Mouse (Mus musculus) B cell, adult 2 months (primary cell): ENCODE measurements at regions not wholly inside any gene's neighbourhood (a gene's known extent, or its start where the extent isn't known, plus 50 kb on each side); places are given as distances from the start of the nearest gene placed in this dataset.
"Not testable (repeated sequence)": the region's sequence is repeated elsewhere in the genome, so short reads cannot be mapped to it uniquely, and the experiment has no call there.

Experiments
- DNase-seq, 2 experiments: peaks; one replicate each; pipeline ENCODE4 v3.0.0; 2022

- DNase-seq: no peak
These were observed 77.8 kb upstream of the Cpsf6 start for GRCm38 (mm10) chr10:117457701-117457950.

- DNase-seq: no peak
These were observed 77.3 kb upstream of the Cpsf6 start for GRCm38 (mm10) chr10:117456904-117457700.

- no peak for DNase-seq
These were observed 76.6 kb upstream of the Cpsf6 start for GRCm38 (mm10) chr10:117456427-117456826.

GRCm38 (mm10) chr10:117455595-117456302 is 75.9 kb upstream of the Cpsf6 start:
- peak; percentile 81 to 83 for DNase-seq

GRCm38 (mm10) chr10:117454711-117455591 is 75.1 kb upstream of the Cpsf6 start:
- DNase-seq: no peak

GRCm38 (mm10) chr10:117454171-117454500 is 74.3 kb upstream of the Cpsf6 start:
- DNase-seq: no peak

- DNase-seq: no peak
These were observed 73.8 kb upstream of the Cpsf6 start for GRCm38 (mm10) chr10:117453406-117454170.

- peak; percentile 38 to 40 for DNase-seq
These were observed 72.6 kb upstream of the Cpsf6 start for GRCm38 (mm10) chr10:117452190-117452950.

GRCm38 (mm10) chr10:117451396-117452185 is 71.8 kb upstream of the Cpsf6 start:
- no peak for DNase-seq

GRCm38 (mm10) chr10:117450631-117451030 is 70.8 kb upstream of the Cpsf6 start:
- DNase-seq: no peak

- no peak for DNase-seq
These were observed 70.4 kb upstream of the Cpsf6 start for GRCm38 (mm10) chr10:117450240-117450569.

GRCm38 (mm10) chr10:117449416-117450239 is 69.8 kb upstream of the Cpsf6 start:
- peak; percentile 46 to 52 for DNase-seq

GRCm38 (mm10) chr10:117448783-117449182 is 69.0 kb upstream of the Cpsf6 start:
- DNase-seq: not testable (repeated sequence)

- DNase-seq: no peak
These were observed 67.8 kb upstream of the Cpsf6 start for GRCm38 (mm10) chr10:117447626-117448025.

GRCm38 (mm10) chr10:117447206-117447605 is 67.4 kb upstream of the Cpsf6 start:
- DNase-seq: no peak

- DNase-seq: no peak
These were observed 67.0 kb upstream of the Cpsf6 start for GRCm38 (mm10) chr10:117446776-117447175.

GRCm38 (mm10) chr10:117445801-117446490 is 66.1 kb upstream of the Cpsf6 start:
- DNase-seq: no peak

GRCm38 (mm10) chr10:117445181-117445790 is 65.5 kb upstream of the Cpsf6 start:
- DNase-seq: no peak

GRCm38 (mm10) chr10:117444761-117445160 is 64.9 kb upstream of the Cpsf6 start:
- no peak for DNase-seq
